Mouse (Mus musculus): ENCODE data around the gene Anks1b. TPM values are rescaled to one million over a fixed set of nuclear protein-coding genes. Genes with fewer than 3 reads are reported as not detected.

The Anks1b gene
- polyA plus RNA-seq, 1 experiment from 2014 or later, result 1.8 TPM

DNA sequence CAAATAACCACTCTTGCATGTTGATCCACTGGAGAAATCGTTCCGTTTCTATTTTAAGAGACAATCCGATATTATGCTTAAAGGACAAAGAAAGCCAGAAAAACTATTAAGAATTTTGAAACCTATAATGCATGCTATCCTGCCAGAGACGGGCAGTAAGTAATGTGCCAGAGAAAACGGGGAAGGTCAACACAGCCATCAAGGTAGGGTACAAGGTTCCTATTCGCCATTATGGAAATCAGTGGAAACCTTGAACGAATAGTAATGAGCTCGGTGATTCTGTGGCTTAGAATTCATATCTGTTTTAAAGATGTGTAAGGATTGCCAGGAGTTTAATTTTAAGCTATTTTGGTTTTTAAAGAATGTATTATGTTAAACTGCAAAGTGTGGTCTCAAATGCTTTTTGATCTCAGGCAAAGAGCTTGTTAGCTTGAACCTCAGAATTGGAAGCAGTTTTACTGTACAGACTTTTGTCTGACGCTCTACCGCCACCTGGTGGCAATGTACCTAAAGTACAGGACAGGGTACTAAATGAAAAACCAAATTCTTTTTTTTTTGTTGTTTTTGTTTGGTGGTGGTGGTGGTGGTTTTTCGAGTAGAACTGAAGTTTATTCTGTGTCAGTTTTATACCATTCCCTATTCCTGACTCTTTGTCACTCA, 816.7 kb downstream of the Anks1b start:
- Histone ChIP-seq H3K36me3 (ENCODE audit: control insufficient read depth, insufficient read depth, low read length) (no peaks in the 10 kb centered on the region), H3K4me3 (ENCODE audit: low read depth, low read length) (no peak overlapping the region), H3K9ac (ENCODE audit: low read length) (no peak overlapping the region), H3K4me1 (replicated peaks; ENCODE audit: control insufficient read depth, insufficient read depth) (no peaks in the 10 kb centered on the region), H3K27ac (replicated peaks) (no peak overlapping the region), H3K9me3 (ENCODE audit: control insufficient read depth, low read length) (no peaks in the 10 kb centered on the region), H3K27me3 (ENCODE audit: control insufficient read depth, insufficient read depth, low read length) (no peaks in the 10 kb centered on the region), H3K4me2 (replicated peaks; ENCODE audit: low read depth) (no peak overlapping the region)
- ATAC-seq (ENCODE audit: low FRiP score, low TSS enrichment), result no peak
- peak; percentile 55 for DNase-seq (ENCODE audit: low spot score)
- WGBS, result 58% methylated on average over 11 of the region's 11 CpGs
- TF ChIP-seq CTCF (IDR thresholded peaks at IDR 0.05; ENCODE audit: low read depth) (peak; percentile 89), EP300 (optimal IDR thresholded peaks at IDR 0.05) (no peak)

DNA sequence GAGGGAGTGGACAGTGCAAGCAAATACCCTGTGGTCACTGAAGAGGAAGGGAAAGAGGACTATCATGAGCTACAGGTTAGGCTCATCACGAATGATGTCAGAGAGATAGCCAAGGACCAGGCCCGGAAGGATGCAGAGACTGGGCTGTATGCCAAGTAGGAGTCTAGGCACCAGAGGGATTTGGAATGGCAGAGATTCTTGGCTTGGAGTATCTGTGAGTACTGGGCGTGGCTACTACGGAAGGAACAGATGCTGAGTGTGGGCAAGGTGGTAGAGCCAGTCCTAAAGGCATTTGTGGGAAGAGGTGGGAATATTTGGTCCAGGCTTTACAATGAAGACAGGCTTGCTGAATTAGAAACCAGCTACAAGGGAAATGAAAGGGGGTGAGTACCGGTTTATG, 823.4 kb downstream of the Anks1b start:
- Histone ChIP-seq H3K4me3 (ENCODE audit: low read depth, low read length) (no peak overlapping the region), H3K9ac (ENCODE audit: low read length) (no peak overlapping the region), H3K36me3 (ENCODE audit: control insufficient read depth, insufficient read depth, low read length) (no peaks in the 10 kb centered on the region), H3K4me1 (replicated peaks; ENCODE audit: control insufficient read depth, insufficient read depth) (no peaks in the 10 kb centered on the region), H3K27me3 (ENCODE audit: control insufficient read depth, insufficient read depth, low read length) (no peaks in the 10 kb centered on the region), H3K4me2 (replicated peaks; ENCODE audit: low read depth) (no peak overlapping the region), H3K27ac (replicated peaks) (no peak overlapping the region), H3K9me3 (ENCODE audit: control insufficient read depth, low read length) (no peaks in the 10 kb centered on the region)
- TF ChIP-seq CTCF (IDR thresholded peaks at IDR 0.05; ENCODE audit: low read depth), result no peak
- no peak for TF ChIP-seq EP300 (optimal IDR thresholded peaks at IDR 0.05)
- ATAC-seq (ENCODE audit: low FRiP score, low TSS enrichment), result no peak
- 68% methylated on average over 5 of the region's 5 CpGs for WGBS
- DNase-seq (ENCODE audit: low spot score), result no peak

DNA sequence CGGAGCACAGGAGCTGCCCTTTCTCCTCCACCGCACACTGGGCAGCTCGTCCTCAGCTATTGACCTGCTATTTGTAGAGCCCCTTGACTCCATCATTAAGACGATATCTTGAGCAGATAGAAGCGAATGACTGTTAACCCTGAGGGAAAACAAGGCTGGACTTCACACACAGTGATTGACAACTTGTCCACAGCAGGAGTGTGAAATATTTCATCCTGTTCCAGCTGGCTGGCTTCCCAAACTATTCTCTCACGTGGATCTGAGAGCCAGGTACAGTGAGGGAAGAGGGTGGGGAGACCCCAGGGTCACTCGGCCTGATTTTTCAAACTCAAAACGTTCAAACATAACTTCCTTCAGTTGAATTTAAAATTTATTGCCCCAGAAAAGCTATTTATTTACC, 824.1 kb downstream of the Anks1b start:
- Histone ChIP-seq H3K9ac (ENCODE audit: low read length) (no peak overlapping the region), H3K27me3 (ENCODE audit: control insufficient read depth, insufficient read depth, low read length) (no peaks in the 10 kb centered on the region), H3K4me3 (ENCODE audit: low read depth, low read length) (no peak overlapping the region), H3K9me3 (ENCODE audit: control insufficient read depth, low read length) (no peaks in the 10 kb centered on the region), H3K27ac (replicated peaks) (no peak overlapping the region), H3K4me2 (replicated peaks; ENCODE audit: low read depth) (no peak overlapping the region), H3K4me1 (replicated peaks; ENCODE audit: control insufficient read depth, insufficient read depth) (no peaks in the 10 kb centered on the region), H3K36me3 (ENCODE audit: control insufficient read depth, insufficient read depth, low read length) (no peaks in the 10 kb centered on the region)
- DNase-seq (ENCODE audit: low spot score) (no peak), ATAC-seq (ENCODE audit: low FRiP score, low TSS enrichment) (no peak)
- 43% methylated on average over 8 of the region's 8 CpGs for WGBS
- TF ChIP-seq CTCF (IDR thresholded peaks at IDR 0.05; ENCODE audit: low read depth), result no peak
- TF ChIP-seq EP300 (optimal IDR thresholded peaks at IDR 0.05), result no peak

- 85% methylated on average over 12 of the region's 12 CpGs for WGBS
- H3K4me2 ChIP-seq (replicated peaks; ENCODE audit: low read depth), result no peak overlapping the region
Observed at GRCm38 (mm10) chr10:90699211-90699610, 825.9 kb downstream of the Anks1b start.

DNA sequence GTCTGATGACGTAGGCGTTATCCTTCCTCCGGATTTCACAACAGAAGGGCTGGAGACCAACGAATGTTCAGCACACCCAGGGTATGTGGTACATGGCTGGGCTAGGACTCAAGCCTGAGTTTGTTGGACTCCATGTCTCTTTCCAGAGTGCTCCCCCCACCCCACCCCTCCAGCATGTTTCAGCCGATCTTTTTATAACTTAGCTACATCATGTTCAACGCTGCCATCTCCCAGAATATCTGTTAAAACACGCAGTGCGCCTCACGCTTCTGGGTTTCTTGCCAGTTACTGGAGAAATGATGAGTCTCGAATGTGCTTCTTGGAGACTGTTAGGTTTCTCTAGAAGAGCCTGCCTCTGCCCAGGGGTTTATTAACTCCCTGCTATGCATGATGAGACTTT, 831.3 kb downstream of the Anks1b start:
- Histone ChIP-seq H3K27me3 (ENCODE audit: control insufficient read depth, insufficient read depth, low read length) (no peaks in the 10 kb centered on the region), H3K36me3 (ENCODE audit: control insufficient read depth, insufficient read depth, low read length) (no peaks in the 10 kb centered on the region), H3K4me1 (replicated peaks; ENCODE audit: control insufficient read depth, insufficient read depth) (no peaks in the 10 kb centered on the region), H3K9me3 (ENCODE audit: control insufficient read depth, low read length) (no peaks in the 10 kb centered on the region), H3K4me3 (ENCODE audit: low read depth, low read length) (no peak overlapping the region), H3K4me2 (replicated peaks; ENCODE audit: low read depth) (no peak overlapping the region), H3K27ac (replicated peaks) (no peak overlapping the region), H3K9ac (ENCODE audit: low read length) (no peak overlapping the region)
- no peak for ATAC-seq (ENCODE audit: low FRiP score, low TSS enrichment)
- 88% methylated on average over 10 of the region's 10 CpGs for WGBS
- DNase-seq (ENCODE audit: low spot score), result no peak
- TF ChIP-seq CTCF (IDR thresholded peaks at IDR 0.05; ENCODE audit: low read depth), result no peak
- no peak for TF ChIP-seq EP300 (optimal IDR thresholded peaks at IDR 0.05)

More at GRCm38 (mm10) chr10:90699211-90699610, 825.9 kb downstream of the Anks1b start:
- H3K4me1 ChIP-seq (replicated peaks; ENCODE audit: control insufficient read depth, insufficient read depth), result no peaks in the 10 kb centered on the region
- H3K9ac ChIP-seq (ENCODE audit: low read length), result no peak overlapping the region
- ATAC-seq (ENCODE audit: low FRiP score, low TSS enrichment), result no peak
- no peaks in the 10 kb centered on the region for H3K27me3 ChIP-seq (ENCODE audit: control insufficient read depth, insufficient read depth, low read length)
- no peak overlapping the region for H3K4me3 ChIP-seq (ENCODE audit: low read depth, low read length)
- no peak for DNase-seq (ENCODE audit: low spot score)
- TF ChIP-seq CTCF (IDR thresholded peaks at IDR 0.05; ENCODE audit: low read depth), result no peak
- no peak for TF ChIP-seq EP300 (optimal IDR thresholded peaks at IDR 0.05)
- no peaks in the 10 kb centered on the region for H3K9me3 ChIP-seq (ENCODE audit: control insufficient read depth, low read length)
- no peak overlapping the region for H3K27ac ChIP-seq (replicated peaks)
- no peaks in the 10 kb centered on the region for H3K36me3 ChIP-seq (ENCODE audit: control insufficient read depth, insufficient read depth, low read length)

- H3K27ac ChIP-seq (replicated peaks), result no peak overlapping the region
- H3K4me3 ChIP-seq (ENCODE audit: low read depth, low read length), result no peak overlapping the region
- H3K4me1 ChIP-seq (replicated peaks; ENCODE audit: control insufficient read depth, insufficient read depth), result no peaks in the 10 kb centered on the region
- no peaks in the 10 kb centered on the region for H3K27me3 ChIP-seq (ENCODE audit: control insufficient read depth, insufficient read depth, low read length)
- H3K4me2 ChIP-seq (replicated peaks; ENCODE audit: low read depth), result no peak overlapping the region
- no peaks in the 10 kb centered on the region for H3K36me3 ChIP-seq (ENCODE audit: control insufficient read depth, insufficient read depth, low read length)
- no peak for DNase-seq (ENCODE audit: low spot score)
- no peak for ATAC-seq (ENCODE audit: low FRiP score, low TSS enrichment)
- H3K9ac ChIP-seq (ENCODE audit: low read length), result no peak overlapping the region
- WGBS, result 69% methylated on average over 11 of the region's 11 CpGs
- H3K9me3 ChIP-seq (ENCODE audit: control insufficient read depth, low read length), result no peaks in the 10 kb centered on the region
- TF ChIP-seq EP300 (optimal IDR thresholded peaks at IDR 0.05), result no peak
- TF ChIP-seq CTCF (IDR thresholded peaks at IDR 0.05; ENCODE audit: low read depth), result no peak
Observed at GRCm38 (mm10) chr10:90708822-90709601, 835.7 kb downstream of the Anks1b start.
